Mouse (Mus musculus) regulatory T cell (primary cell): ENCODE results near the gene Crot.
"Not testable (repeated sequence)": the region's sequence is repeated elsewhere in the genome, so short reads cannot be mapped to it uniquely, and the experiment has no call there.

Source experiments
- in situ Hi-C: fragments of 300-600 bp; cut with MboI, MseI; formaldehyde crosslinking; loops from one replicate; pipeline ENCODE4 v1.15.1; 2025; ENCODE audit warnings: high pct_unique_total_duplicates

Crot gene

GRCm38 (mm10) chr5:8996686-8997512 lies at the start of gene Crot:
Gene Crot, minus strand, starts transcription at chr5:8997324.
- in situ Hi-C loops: loop anchor here (5.0 kb wide), 1 partner anchor 65 kb away; no protein-coding TSS in a partner anchor

GRCm38 (mm10) chr5:9045904-9046303 lies 48.8 kb upstream of the Crot start:
- in situ Hi-C loops: no loop called here

GRCm38 (mm10) chr5:9044821-9045220 lies 47.7 kb upstream of the Crot start:
- in situ Hi-C loops: no loop called here

- in situ Hi-C loops: no loop called here
These were observed 46.6 kb upstream of the Crot start for GRCm38 (mm10) chr5:9043582-9044267.

- in situ Hi-C loops: no loop called here
These were observed 45.7 kb upstream of the Crot start for GRCm38 (mm10) chr5:9042721-9043416.

GRCm38 (mm10) chr5:9040665-9041215 lies 43.6 kb upstream of the Crot start:
- in situ Hi-C loops: no loop called here

GRCm38 (mm10) chr5:9039978-9040377 lies 42.9 kb upstream of the Crot start:
- in situ Hi-C loops: no loop called here

GRCm38 (mm10) chr5:9037292-9037691 lies 40.2 kb upstream of the Crot start:
- in situ Hi-C loops: no loop called here

- in situ Hi-C loops: no loop called here
These were observed 38.3 kb upstream of the Crot start for GRCm38 (mm10) chr5:9035457-9035856.

GRCm38 (mm10) chr5:9034535-9034934 lies 37.4 kb upstream of the Crot start:
- in situ Hi-C loops: no loop called here

- in situ Hi-C loops: no loop called here
These were observed 36.7 kb upstream of the Crot start for GRCm38 (mm10) chr5:9033843-9034242.

GRCm38 (mm10) chr5:9032641-9033040 lies 35.5 kb upstream of the Crot start:
- in situ Hi-C loops: no loop called here

- in situ Hi-C loops: no loop called here
These were observed 35.0 kb upstream of the Crot start for GRCm38 (mm10) chr5:9032101-9032590.

GRCm38 (mm10) chr5:9028266-9028841 lies 31.2 kb upstream of the Crot start:
- in situ Hi-C loops: no loop called here

GRCm38 (mm10) chr5:9015352-9015751 lies 18.2 kb upstream of the Crot start:
- in situ Hi-C loops: no loop called here

- in situ Hi-C loops: no loop called here
These were observed 17.6 kb upstream of the Crot start for GRCm38 (mm10) chr5:9014774-9015173.

- in situ Hi-C loops: no loop called here
These were observed 14.2 kb upstream of the Crot start for GRCm38 (mm10) chr5:9011374-9011773.

- in situ Hi-C loops: no loop called here
These were observed 13.0 kb upstream of the Crot start for GRCm38 (mm10) chr5:9010166-9010565.

GRCm38 (mm10) chr5:9006585-9006984 lies 9.5 kb upstream of the Crot start:
- in situ Hi-C loops: not testable (repeated sequence)

GRCm38 (mm10) chr5:9000006-9000405 lies 2.9 kb upstream of the Crot start:
- in situ Hi-C loops: not testable (repeated sequence)

GRCm38 (mm10) chr5:8999108-8999507 lies 2.0 kb upstream of the Crot start:
- in situ Hi-C loops: loop anchor here (5.0 kb wide), 1 partner anchor 63 kb away; no protein-coding TSS in a partner anchor
